Mouse (Mus musculus) stomach, postnatal 0 days (tissue): ENCODE results near the gene Cep95. TPM values are rescaled to one million over a fixed set of nuclear protein-coding genes. Genes with fewer than 3 reads are reported as not detected.
"Not testable (repeated sequence)": the region's sequence is repeated elsewhere in the genome, so short reads cannot be mapped to it uniquely, and the experiment has no call there.

Experiments
- ATAC-seq: fragments of 200-750 bp; cut with Nextera tagmentation; 2 replicates; pipeline ENCODE4 v1.8.0; 2017; ENCODE audit not compliant: low FRiP score, low TSS enrichment
- DNase-seq: peaks from one replicate; pipeline ENCODE4 v3.0.0-alpha.2; 2016; ENCODE audit warnings: low spot score
- H3K27ac ChIP-seq: fragments of 300-500 bp; sonication (generic); replicated peaks from 2 replicates; pipeline ENCODE4 v1.5.1; 2014; ENCODE audit warnings: mild to moderate bottlenecking, control low read depth
- H3K27me3 ChIP-seq: fragments of 300-500 bp; sonication (generic); 2 replicates; pipeline ENCODE4 v1.6.1; 2014; ENCODE audit warnings: low read length; ENCODE audit not compliant: control insufficient read depth, insufficient read depth
- H3K36me3 ChIP-seq: fragments of 300-500 bp; sonication (generic); 2 replicates; pipeline ENCODE4 v1.6.1; 2014; ENCODE audit warnings: low read length, mixed read lengths; ENCODE audit not compliant: control insufficient read depth, insufficient read depth
- H3K4me1 ChIP-seq: fragments of 300-500 bp; sonication (generic); replicated peaks from 2 replicates; pipeline ENCODE4 v1.6.1; 2014; ENCODE audit warnings: antibody characterized with exemption; ENCODE audit not compliant: control insufficient read depth, insufficient read depth
- H3K4me2 ChIP-seq: fragments of 300-500 bp; sonication (generic); replicated peaks from 2 replicates; pipeline ENCODE4 v1.6.1; 2014; ENCODE audit warnings: low read depth, mild to moderate bottlenecking, control low read depth, moderate library complexity
- H3K4me3 ChIP-seq: fragments of 300-500 bp; sonication (generic); 2 replicates; pipeline ENCODE4 v1.5.1; 2014; ENCODE audit warnings: low read depth, low read length, control low read depth
- H3K9ac ChIP-seq: fragments of 300-500 bp; sonication (generic); 2 replicates; pipeline ENCODE4 v1.6.1; 2014; ENCODE audit warnings: mild to moderate bottlenecking, low read length, control low read depth, mixed read lengths
- H3K9me3 ChIP-seq: fragments of 300-500 bp; sonication (generic); 2 replicates; pipeline ENCODE4 v1.6.1; 2016; ENCODE audit warnings: low read length; ENCODE audit not compliant: control insufficient read depth
- CTCF ChIP-seq: IDR thresholded peaks from 2 replicates; pipeline ENCODE4 v1.5.1; 2016; ENCODE audit warnings: antibody characterized with exemption, low read depth, mild to moderate bottlenecking, moderate library complexity
- EP300 ChIP-seq: optimal IDR thresholded peaks from 2 replicates; pipeline ENCODE3; 2016; ENCODE audit warnings: antibody characterized with exemption
- WGBS: fragments of 180-500 bp; shearing (Covaris S2); extraction: QIAGEN DNeasy Blood & Tissue Kit; methylation state at CpG from one replicate; pipeline ENCODE4 v1.1.7; 2014; 5-methylcytosine and 5-hydroxymethylcytosine counted together
- polyA plus RNA-seq: library from polyadenylated mRNA; unstranded; fragments of >200 nt; fragmentation: Nextera tagmentation; extraction: Ambion mirVana; gene quantifications from 2 replicates; pipeline ENCODE4 v1.2.1, GENCODE M21; 2015

The Cep95 gene
- polyA plus RNA-seq, 1 experiment from 2014 or later: 4.9 TPM

GRCm38 (mm10) chr11:106778589-106779387 is 10.3 kb upstream of the Cep95 start:
- ATAC-seq (peak; percentile 70), DNase-seq (no peak)
- Histone ChIP-seq H3K9ac (peak overlapping the region; percentile 92), H3K4me3 (peak overlapping the region; percentile 80), H3K36me3 (peaks cover 31% of the 10 kb centered on the region), H3K4me2 (peak overlapping the region; percentile 84), H3K27ac (peak overlapping the region; percentile 98), H3K9me3 (no peaks in the 10 kb centered on the region), H3K27me3 (no peaks in the 10 kb centered on the region), H3K4me1 (no peaks in the 10 kb centered on the region)
- TF ChIP-seq CTCF (no peak), EP300 (no peak)
- 1% methylated on average over 39 of the region's 39 CpGs for WGBS

- peak within 1 kb of the TSS; percentile 98 for H3K27ac ChIP-seq
- H3K27me3 ChIP-seq: no peaks in the 10 kb centered on the region
- under 1% methylated on average over 30 of the region's 30 CpGs for WGBS
- H3K9ac ChIP-seq: peak within 1 kb of the TSS; percentile 92
- DNase-seq (peak; percentile 95), ATAC-seq (peak; percentile 97)
- peaks cover 30% of the 10 kb centered on the region for H3K36me3 ChIP-seq
- H3K9me3 ChIP-seq: no peaks in the 10 kb centered on the region
- peak within 1 kb of the TSS; percentile 80 for H3K4me3 ChIP-seq
- H3K4me1 ChIP-seq: no peaks in the 10 kb centered on the region
- peak; percentile 76 for TF ChIP-seq EP300
- TF ChIP-seq CTCF: no peak
- peak within 1 kb of the TSS; percentile 84 for H3K4me2 ChIP-seq
Measured at GRCm38 (mm10) chr11:106779388-106780088, 9.5 kb upstream of the Cep95 start, which contains the start of gene Polg2. TSS of gene Polg2 (minus strand) at chr11:106779537.

GRCm38 (mm10) chr11:106780089-106780425 is 9.0 kb upstream of the Cep95 start:
- H3K4me2 ChIP-seq: peak overlapping the region; percentile 84; the same call in 1 of the 2 replicates
- H3K9me3 ChIP-seq: no peaks in the 10 kb centered on the region
- no peak for TF ChIP-seq CTCF
- TF ChIP-seq EP300: no peak
- ATAC-seq: peak; percentile 33; the same call in 1 of the 2 replicates
- no peak overlapping the region for H3K9ac ChIP-seq
- H3K4me3 ChIP-seq: no peak overlapping the region
- H3K27ac ChIP-seq: peak overlapping the region; percentile 98
- DNase-seq: no peak
- peaks cover 30% of the 10 kb centered on the region for H3K36me3 ChIP-seq
- no peaks in the 10 kb centered on the region for H3K4me1 ChIP-seq
- H3K27me3 ChIP-seq: no peaks in the 10 kb centered on the region
- 48% methylated on average over 4 of the region's 4 CpGs for WGBS

- Histone ChIP-seq H3K4me1 (no peaks in the 10 kb centered on the region), H3K4me3 (no peak overlapping the region), H3K4me2 (no peak overlapping the region), H3K9me3 (no peaks in the 10 kb centered on the region), H3K36me3 (peaks cover 28% of the 10 kb centered on the region), H3K27me3 (no peaks in the 10 kb centered on the region), H3K27ac (no peak overlapping the region), H3K9ac (no peak overlapping the region)
- WGBS: 67% methylated on average over 6 of the region's 6 CpGs
- no peak for DNase-seq
- ATAC-seq: no peak
- TF ChIP-seq EP300 (no peak), CTCF (no peak)
Measured at GRCm38 (mm10) chr11:106780590-106781220, 8.3 kb upstream of the Cep95 start.

- H3K9me3 ChIP-seq, H3K4me2 ChIP-seq, H3K27ac ChIP-seq, H3K4me1 ChIP-seq, H3K4me3 ChIP-seq, H3K27me3 ChIP-seq, H3K9ac ChIP-seq, ATAC-seq, DNase-seq: not testable (repeated sequence)
- peaks cover 30% of the 10 kb centered on the region for H3K36me3 ChIP-seq
- 84% methylated on average over 7 of the region's 7 CpGs for WGBS
Measured at GRCm38 (mm10) chr11:106782271-106782670, 6.8 kb upstream of the Cep95 start.
